Mouse (Mus musculus) erythroblast, embryonic 14.5 days (primary cell): ENCODE measurements around the gene Stn1.

ENCODE experiments used
- GATA1 ChIP-seq: IDR thresholded peaks from 2 replicates; pipeline ENCODE4 v1.6.1; 2012; ENCODE audit warnings: low read length, inconsistent platforms, mixed read lengths
- TAL1 ChIP-seq: IDR thresholded peaks from 3 replicates; pipeline ENCODE4 v1.6.1; 2012; ENCODE audit warnings: low read length, inconsistent platforms, mixed read lengths

GRCm38 (mm10) chr19:47466775-47467174 lies 70.5 kb downstream of the Stn1 start:
- no peak for TF ChIP-seq TAL1
- TF ChIP-seq GATA1 = no peak
